Mouse (Mus musculus): Measurements from ENCODE around the gene Egfr.

The Egfr gene

GRCm38 (mm10) chr11:16829468-16829867, 77.5 kb downstream of the Egfr start:
- DNase-seq (ENCODE audit: low spot score) = no peak

- no peak for DNase-seq (ENCODE audit: low spot score)
Measured at GRCm38 (mm10) chr11:16830531-16831227, 78.7 kb downstream of the Egfr start.

- DNase-seq (ENCODE audit: low spot score) = no peak
Measured at GRCm38 (mm10) chr11:16831974-16832464, 80.0 kb downstream of the Egfr start.

- DNase-seq (ENCODE audit: low spot score) = no peak
Measured at GRCm38 (mm10) chr11:16838772-16839171, 86.8 kb downstream of the Egfr start.

DNA sequence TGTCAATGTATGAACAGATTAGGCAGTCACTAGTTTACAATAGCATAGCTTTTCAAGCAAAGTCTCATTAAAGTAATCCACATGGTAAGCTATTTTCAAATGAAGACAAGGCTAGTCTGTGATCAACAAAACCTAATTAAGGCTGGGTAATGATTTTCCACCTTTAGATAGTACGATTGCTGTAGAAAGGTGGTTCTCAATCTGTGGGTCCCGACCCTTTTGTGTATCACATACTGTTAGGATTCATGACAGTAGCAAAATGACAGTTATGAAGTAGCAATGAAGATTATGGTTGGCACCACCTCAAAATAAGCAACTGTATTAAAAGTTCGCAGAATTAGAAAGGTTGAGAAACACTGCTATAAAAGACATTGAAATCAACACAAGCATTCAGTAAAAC, 90.9 kb downstream of the Egfr start:
- DNase-seq (ENCODE audit: low spot score) = no peak

- peak; percentile 34 for DNase-seq (ENCODE audit: low spot score)
Measured at GRCm38 (mm10) chr11:16843889-16844568, 92.0 kb downstream of the Egfr start.

DNA sequence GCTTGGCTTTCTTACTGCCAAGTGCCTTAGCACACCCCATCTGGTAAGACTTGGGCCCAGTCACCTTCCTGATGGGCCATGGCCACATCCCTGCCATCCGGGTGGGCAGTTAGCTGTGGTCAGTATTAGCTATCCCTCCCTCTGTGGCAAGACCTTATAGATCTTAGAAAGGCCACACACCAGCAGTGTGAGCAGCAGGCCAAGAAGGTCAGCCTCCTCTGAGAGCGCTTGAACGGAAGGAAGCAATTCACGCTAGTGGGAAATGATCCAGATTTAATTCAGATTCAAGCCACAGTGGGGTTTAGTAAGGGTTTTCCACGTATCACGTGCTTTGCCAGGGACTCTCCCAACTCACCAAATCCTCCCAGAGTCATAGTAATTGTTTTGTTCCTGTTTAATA, 96.9 kb downstream of the Egfr start:
- no peak for DNase-seq (ENCODE audit: low spot score)

DNA sequence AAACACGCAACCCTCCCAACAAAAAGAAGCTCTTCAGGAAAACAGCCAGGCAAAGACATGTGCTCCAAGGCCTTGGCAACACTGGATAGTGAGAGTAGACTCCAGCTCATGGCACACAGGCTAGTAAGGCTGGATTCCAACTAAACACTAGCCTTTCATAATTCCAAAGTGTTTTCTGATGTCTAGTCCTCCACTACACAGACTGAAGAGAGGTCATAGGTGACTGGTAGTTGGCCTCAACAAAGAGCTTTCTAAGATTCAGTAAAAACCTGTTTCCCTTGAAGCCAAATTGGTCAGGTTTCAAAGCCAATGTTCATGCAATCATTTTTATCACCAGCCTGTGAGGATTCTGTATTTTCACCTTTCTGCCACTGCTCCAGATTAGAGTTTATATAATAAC, 99.4 kb downstream of the Egfr start:
- DNase-seq (ENCODE audit: low spot score) = no peak

DNA sequence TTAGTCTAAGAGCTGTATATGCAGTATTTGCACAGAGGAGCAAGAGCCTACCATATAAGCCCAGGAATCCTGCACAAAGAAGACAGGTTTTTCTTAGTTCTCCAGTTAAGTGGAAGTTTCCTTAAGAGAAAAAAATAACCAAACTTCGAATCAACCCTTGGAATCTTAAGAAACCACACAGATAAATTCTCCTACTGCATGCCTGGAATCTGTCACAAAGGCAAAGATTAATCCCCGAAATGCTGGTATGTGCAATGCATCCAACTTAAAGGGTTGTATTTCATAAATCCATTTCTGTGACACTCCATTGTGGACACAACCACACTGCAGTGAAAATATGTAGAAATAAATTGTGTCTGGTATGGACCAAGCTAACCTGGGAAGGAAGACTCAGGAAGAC, 102.1 kb downstream of the Egfr start:
- no peak for DNase-seq (ENCODE audit: low spot score)

GRCm38 (mm10) chr11:16857346-16857745, 105.3 kb downstream of the Egfr start:
- DNase-seq (ENCODE audit: low spot score) = no peak

GRCm38 (mm10) chr11:16861037-16861436, 109.0 kb downstream of the Egfr start:
- DNase-seq (ENCODE audit: low spot score) = no peak

- no peak for DNase-seq (ENCODE audit: low spot score)
Measured at GRCm38 (mm10) chr11:16863547-16863946, 111.5 kb downstream of the Egfr start.

DNA sequence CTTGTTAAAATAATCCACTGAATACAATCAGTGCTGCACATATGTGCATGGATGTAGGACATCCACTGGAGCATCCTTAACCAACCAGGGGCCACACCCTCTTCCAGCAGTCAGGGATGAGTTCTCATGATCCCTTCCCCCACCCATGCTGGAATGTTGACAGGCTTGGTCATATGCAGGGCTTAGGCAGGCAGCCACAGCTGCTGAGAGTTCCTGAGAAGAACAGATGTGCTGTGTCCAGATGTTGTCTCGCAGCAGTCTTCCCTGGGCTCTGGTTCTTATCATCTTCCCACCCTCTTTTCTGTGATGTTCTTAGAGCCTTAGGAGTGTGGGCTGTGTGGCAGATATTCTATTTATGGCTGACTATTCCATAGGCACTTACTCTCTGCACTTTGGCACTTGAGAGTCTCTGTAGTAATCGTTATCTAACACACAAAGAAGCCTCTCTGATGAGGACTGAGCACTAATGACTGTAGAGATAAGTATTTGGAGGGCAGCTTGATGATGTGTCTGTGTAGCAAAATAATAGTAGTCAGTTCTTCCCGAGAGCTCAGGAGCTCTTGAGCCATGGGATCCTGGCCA, 113.1 kb downstream of the Egfr start:
- no peak for DNase-seq (ENCODE audit: low spot score)

DNA sequence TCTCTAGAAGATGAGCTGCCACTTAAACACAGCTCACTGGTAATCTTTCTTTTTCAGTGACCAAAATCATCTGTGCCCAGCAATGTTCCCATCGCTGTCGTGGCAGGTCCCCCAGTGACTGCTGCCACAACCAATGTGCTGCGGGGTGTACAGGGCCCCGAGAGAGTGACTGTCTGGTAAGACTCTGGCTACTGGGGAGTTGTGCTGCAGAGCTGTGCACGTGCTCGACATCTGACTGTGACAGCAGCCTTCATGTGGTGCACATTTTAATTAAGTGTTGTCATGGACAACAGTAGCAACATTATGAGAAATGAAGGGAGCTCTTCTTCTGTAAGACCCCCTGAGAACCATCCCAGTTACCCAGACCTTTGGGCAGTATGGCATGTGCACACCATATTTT, 116.0 kb downstream of the Egfr start:
- DNase-seq (ENCODE audit: low spot score) = no peak

DNA sequence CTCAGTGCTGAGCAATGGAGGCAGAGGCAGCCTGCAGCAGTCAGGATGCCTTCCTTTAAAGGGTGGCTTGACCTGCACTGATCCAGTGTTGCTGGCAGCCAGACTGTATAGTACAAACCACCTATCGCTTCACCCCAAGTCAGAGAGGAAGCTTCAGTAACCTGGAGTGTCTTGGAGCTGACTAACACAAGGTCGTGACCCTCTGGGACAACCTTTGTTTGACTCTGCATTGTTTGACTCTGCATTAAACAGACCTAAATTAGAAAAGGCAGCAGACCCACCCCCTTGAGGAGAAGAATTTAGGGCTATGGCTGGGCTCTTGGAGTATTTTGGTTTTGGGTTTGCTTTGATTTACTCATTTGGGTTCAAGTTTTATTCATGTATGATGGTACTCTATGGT, 117.5 kb downstream of the Egfr start:
- no peak for DNase-seq (ENCODE audit: low spot score)

GRCm38 (mm10) chr11:16871120-16871519, 119.1 kb downstream of the Egfr start:
- DNase-seq (ENCODE audit: low spot score) = peak; percentile 60

- no peak for DNase-seq (ENCODE audit: low spot score)
Measured at GRCm38 (mm10) chr11:16877676-16878378, 125.8 kb downstream of the Egfr start.

GRCm38 (mm10) chr11:16881932-16882331, 129.9 kb downstream of the Egfr start:
- no peak for DNase-seq (ENCODE audit: low spot score)

- DNase-seq (ENCODE audit: low spot score) = no peak
Measured at GRCm38 (mm10) chr11:16886152-16886551, 134.1 kb downstream of the Egfr start.

DNA sequence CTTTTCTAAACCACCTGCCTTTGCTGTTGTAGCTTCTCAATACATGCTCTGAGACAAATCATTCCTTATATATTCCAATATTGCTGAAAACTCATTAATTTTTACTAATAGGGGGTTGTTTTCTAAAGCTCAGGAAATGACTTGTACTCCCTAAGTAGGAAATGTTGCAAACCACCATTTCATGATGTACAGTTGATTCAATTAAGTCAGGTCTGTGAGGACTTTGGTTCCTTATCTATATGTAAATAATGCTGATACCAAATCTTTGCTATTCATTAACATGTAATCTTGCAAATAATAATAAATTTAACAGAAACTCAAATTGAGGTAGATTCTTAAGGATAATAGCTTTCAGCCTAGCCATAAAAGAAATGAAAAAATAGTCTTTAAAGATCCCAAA, 136.1 kb downstream of the Egfr start:
- DNase-seq (ENCODE audit: low spot score) = no peak

- DNase-seq (ENCODE audit: low spot score) = no peak
Measured at GRCm38 (mm10) chr11:16895441-16896356, 143.7 kb downstream of the Egfr start.

- no peak for DNase-seq (ENCODE audit: low spot score)
Measured at GRCm38 (mm10) chr11:16897681-16898080, 145.7 kb downstream of the Egfr start.
